Mouse (Mus musculus): ENCODE data around the gene Naa40.

The Naa40 gene

GRCm38 (mm10) chr19:7214484-7214883, 26.5 kb downstream of the Naa40 start:
- no peak for DNase-seq (ENCODE audit: low spot score)

- DNase-seq (ENCODE audit: low spot score) = no peak
These were observed 28.0 kb downstream of the Naa40 start for GRCm38 (mm10) chr19:7213010-7213409.

- no peak for DNase-seq (ENCODE audit: low spot score)
These were observed 28.8 kb downstream of the Naa40 start for GRCm38 (mm10) chr19:7212216-7212615.

- no peak for DNase-seq (ENCODE audit: low spot score)
These were observed 30.9 kb downstream of the Naa40 start for GRCm38 (mm10) chr19:7209907-7210646.

- DNase-seq (ENCODE audit: low spot score) = peak; percentile 96
These were observed 34.9 kb downstream of the Naa40 start, which contains the start of gene Otub1 for GRCm38 (mm10) chr19:7205753-7206736. Gene Otub1, minus strand, starts transcription at chr19:7206316.

GRCm38 (mm10) chr19:7205326-7205725, 35.7 kb downstream of the Naa40 start:
- DNase-seq (ENCODE audit: low spot score) = no peak

- no peak for DNase-seq (ENCODE audit: low spot score)
These were observed 36.1 kb downstream of the Naa40 start for GRCm38 (mm10) chr19:7204898-7205297.

GRCm38 (mm10) chr19:7200427-7200826, 40.6 kb downstream of the Naa40 start:
- no peak for DNase-seq (ENCODE audit: low spot score)

- no peak for DNase-seq (ENCODE audit: low spot score)
These were observed 41.9 kb downstream of the Naa40 start for GRCm38 (mm10) chr19:7199089-7199488.

GRCm38 (mm10) chr19:7197445-7197844, 43.5 kb downstream of the Naa40 start:
- DNase-seq (ENCODE audit: low spot score) = no peak

GRCm38 (mm10) chr19:7196741-7197270, 44.2 kb downstream of the Naa40 start:
- DNase-seq (ENCODE audit: low spot score) = peak; percentile 48

- DNase-seq (ENCODE audit: low spot score) = peak; percentile 85
These were observed 44.9 kb downstream of the Naa40 start for GRCm38 (mm10) chr19:7195900-7196728.

- no peak for DNase-seq (ENCODE audit: low spot score)
These were observed 48.4 kb downstream of the Naa40 start for GRCm38 (mm10) chr19:7192561-7192967.

GRCm38 (mm10) chr19:7191639-7192038, 49.3 kb downstream of the Naa40 start:
- no peak for DNase-seq (ENCODE audit: low spot score)

- DNase-seq (ENCODE audit: low spot score) = no peak
These were observed 50.0 kb downstream of the Naa40 start for GRCm38 (mm10) chr19:7190986-7191385.

GRCm38 (mm10) chr19:7189026-7189425, 52.0 kb downstream of the Naa40 start:
- DNase-seq (ENCODE audit: low spot score) = no peak

- DNase-seq (ENCODE audit: low spot score) = no peak
These were observed 53.8 kb downstream of the Naa40 start for GRCm38 (mm10) chr19:7187157-7187556.

- no peak for DNase-seq (ENCODE audit: low spot score)
These were observed 55.2 kb downstream of the Naa40 start for GRCm38 (mm10) chr19:7185715-7186291.

GRCm38 (mm10) chr19:7185059-7185458, 55.9 kb downstream of the Naa40 start:
- DNase-seq (ENCODE audit: low spot score) = no peak

GRCm38 (mm10) chr19:7183419-7183818, 57.6 kb downstream of the Naa40 start:
- no peak for DNase-seq (ENCODE audit: low spot score)

GRCm38 (mm10) chr19:7182273-7182949, 58.6 kb downstream of the Naa40 start:
- peak; percentile 63 for DNase-seq (ENCODE audit: low spot score)
